Mouse (Mus musculus) left cerebral cortex, postnatal 10 days (tissue): ENCODE results near the gene Olfr914. TPM values are rescaled to one million over a fixed set of nuclear protein-coding genes. Genes with fewer than 3 reads are reported as not detected.

Source experiments
- DNase-seq, 2 experiments: peaks; one replicate each; pipeline ENCODE4 v3.0.0; 2021 to 2022; ENCODE audit warnings: low spot score in 2 of 2, mixed read lengths in 1 of 2; ENCODE audit errors: extremely low spot score in 1 of 2
- intact Hi-C: fragments of 180-260 bp; cut with DNase I; formaldehyde crosslinking; loops from one replicate; pipeline ENCODE4 v1.15.1; 2025
- total RNA-seq, 2 experiments: library from RNA; stranded (reverse); gene quantifications; 2 replicates each; pipeline ENCODE4 v1.2.3; 2021

The Olfr914 gene
- not detected for total RNA-seq

DNA sequence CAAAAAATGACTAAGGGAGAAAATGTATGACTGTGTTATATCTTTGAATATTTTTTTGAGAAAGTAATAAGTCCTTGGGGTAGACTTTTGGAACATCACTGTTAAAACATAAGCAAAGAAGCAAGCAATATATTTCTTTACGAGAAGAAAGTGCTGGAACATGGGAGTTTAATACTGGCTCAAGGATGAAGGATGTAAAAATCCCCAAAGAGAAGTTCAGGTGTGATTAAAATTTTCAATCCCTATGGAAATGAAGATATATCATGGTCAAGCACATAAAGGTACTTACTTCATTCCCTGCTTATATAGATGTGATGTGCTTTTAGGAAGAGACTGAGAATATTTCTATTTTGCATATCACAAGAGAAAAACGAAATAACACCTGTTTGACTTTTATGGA is at the start of gene Olfr914:
TSS of gene Olfr914 (plus strand) at position 301 of the 400 bp plus-strand sequence.
- no peak for DNase-seq
- intact Hi-C loops = no loop called here

DNA sequence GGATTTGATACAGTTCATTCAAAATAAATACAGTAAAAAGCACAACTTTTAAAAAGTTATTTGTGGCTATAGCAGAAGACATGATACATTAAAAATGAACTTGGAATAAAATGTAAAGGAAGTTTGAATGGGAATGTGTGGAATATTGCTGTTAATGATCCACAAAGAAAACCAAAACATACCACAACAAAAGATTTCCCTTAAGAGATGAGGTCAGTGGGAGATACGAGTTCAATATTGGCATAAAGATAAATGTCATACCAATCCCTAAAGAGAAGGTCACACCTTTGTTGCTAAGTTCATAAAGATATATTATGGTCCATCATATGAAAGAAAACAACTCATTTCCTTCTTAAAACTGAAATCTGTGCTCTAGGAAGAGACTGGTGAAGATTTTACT is 25.0 kb upstream of the Olfr914 start, which contains the start of gene Olfr912:
TSS of gene Olfr912 (plus strand) at position 301 of the 400 bp plus-strand sequence.
- DNase-seq = no peak
- intact Hi-C loops = no loop called here

- intact Hi-C loops = no loop called here
Measured at GRCm38 (mm10) chr9:38591056-38591455, 13.8 kb upstream of the Olfr914 start.

DNA sequence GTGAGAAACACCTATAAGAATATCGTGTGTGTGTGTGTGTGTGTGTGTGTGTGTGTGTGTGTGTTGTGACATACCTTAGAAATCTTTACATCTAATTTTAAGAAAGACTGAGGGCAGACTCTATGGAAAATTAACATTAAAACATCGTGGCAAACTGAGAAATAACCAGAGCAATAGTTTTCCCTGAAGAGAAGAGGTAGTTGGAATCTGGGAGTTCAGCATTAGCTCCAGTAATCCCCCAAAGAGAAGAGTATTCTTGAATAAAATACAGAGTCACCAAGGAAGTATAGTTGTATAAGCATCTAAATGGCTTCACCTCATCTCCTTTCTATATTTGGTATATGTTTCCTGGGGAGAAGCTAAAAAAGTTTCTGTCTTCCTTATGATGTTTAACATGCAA is 12.4 kb upstream of the Olfr914 start, which contains the start of gene Olfr913:
TSS of gene Olfr913 (plus strand) at position 301 of the 400 bp plus-strand sequence.
- intact Hi-C loops = no loop called here
- no peak for DNase-seq

More at GRCm38 (mm10) chr9:38591056-38591455, 13.8 kb upstream of the Olfr914 start:
- no peak for DNase-seq

DNA sequence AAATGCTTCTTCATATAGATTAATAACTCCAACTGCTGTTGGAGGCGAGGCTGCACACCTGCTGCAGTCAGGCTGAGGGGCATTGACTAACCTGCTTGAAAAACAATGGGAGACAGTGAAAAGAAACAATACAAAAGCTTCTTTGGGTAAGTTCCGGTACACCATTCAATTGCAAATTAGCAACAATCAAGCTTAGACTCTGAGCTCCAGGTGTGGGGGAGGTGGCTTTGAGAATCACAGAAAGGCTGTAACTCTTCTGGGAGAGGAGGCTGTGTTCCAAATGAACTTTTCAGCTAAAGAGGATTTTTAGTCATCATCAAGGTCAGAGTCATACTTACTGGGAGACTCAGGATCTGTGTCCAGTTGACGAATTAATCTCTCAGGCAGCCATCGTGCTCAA is 27.5 kb downstream of the Olfr914 start:
- intact Hi-C loops = no loop called here
- no peak for DNase-seq

- intact Hi-C loops = no loop called here
- DNase-seq = no peak
Measured at GRCm38 (mm10) chr9:38659775-38660174, 54.9 kb downstream of the Olfr914 start, which contains the start of gene Olfr916. Olfr916 (minus strand) TSS chr9:38659875.

Other genes starting within 250 kb of the Olfr914 start
- gene Olfr250, start 238.2 kb upstream of the Olfr914 start, total RNA-seq = not detected
- not detected for gene Olfr251, start 228.0 kb upstream of the Olfr914 start, total RNA-seq
- gene Olfr147, start 203.4 kb upstream of the Olfr914 start, total RNA-seq = not detected
- gene Olfr901, start 175.6 kb upstream of the Olfr914 start, total RNA-seq = not detected
- gene Olfr902, start 157.4 kb upstream of the Olfr914 start, total RNA-seq = not detected
- not detected for gene Olfr904, start 142.0 kb upstream of the Olfr914 start, total RNA-seq
- not detected for gene Olfr905, start 134.0 kb upstream of the Olfr914 start, total RNA-seq
- not detected for gene Olfr906, start 118.0 kb upstream of the Olfr914 start, total RNA-seq
- gene Olfr907, start 109.3 kb upstream of the Olfr914 start, total RNA-seq = not detected
- not detected for gene Olfr911-ps1, start 83.5 kb upstream of the Olfr914 start, total RNA-seq
- not detected for gene Olfr910, start 67.3 kb upstream of the Olfr914 start, total RNA-seq
- gene Olfr912, start 24.9 kb upstream of the Olfr914 start, total RNA-seq = not detected
- not detected for gene Olfr913, start 12.3 kb upstream of the Olfr914 start, total RNA-seq
- gene Olfr916, start 54.8 kb downstream of the Olfr914 start, total RNA-seq = not detected
- gene Olfr917, start 60.7 kb downstream of the Olfr914 start, total RNA-seq = not detected
- not detected for gene Olfr918, start 69.5 kb downstream of the Olfr914 start, total RNA-seq
- gene Olfr919, start 98.6 kb downstream of the Olfr914 start, total RNA-seq = not detected
- 10 to 100 TPM in 1 of 2 experiments, 1 to 10 TPM in 1; 7.7 to 10.1 TPM for gene Vwa5a, start 113.2 kb downstream of the Olfr914 start, total RNA-seq
- not detected for gene Olfr920, start 147.2 kb downstream of the Olfr914 start, total RNA-seq
- not detected for gene Olfr921, start 168.0 kb downstream of the Olfr914 start, total RNA-seq
- not detected for gene Olfr922, start 209.5 kb downstream of the Olfr914 start, total RNA-seq
- gene Olfr923, start 221.4 kb downstream of the Olfr914 start, total RNA-seq = not detected
- gene Olfr924, start 239.3 kb downstream of the Olfr914 start, total RNA-seq = not detected
- gene Olfr26, start 250.0 kb downstream of the Olfr914 start, total RNA-seq = not detected